Mouse (Mus musculus) forebrain, embryonic 13.5 days (tissue): ENCODE results near the gene Vmn1r198. TPM values are rescaled to one million over a fixed set of nuclear protein-coding genes. Genes with fewer than 3 reads are reported as not detected.
"Not testable (repeated sequence)": the region's sequence is repeated elsewhere in the genome, so short reads cannot be mapped to it uniquely, and the experiment has no call there.

ENCODE experiments used
- ATAC-seq: fragments of 200-750 bp; cut with Nextera tagmentation; 2 replicates; pipeline ENCODE4 v1.8.0; 2017
- H3K27ac ChIP-seq: fragments of 300-500 bp; sonication (generic); 2 replicates; pipeline ENCODE4 v1.5.1; 2015; ENCODE audit warnings: inconsistent platforms, mild to moderate bottlenecking, moderate library complexity
- H3K27me3 ChIP-seq: fragments of 300-500 bp; sonication (generic); 2 replicates; pipeline ENCODE4 v1.6.1; 2015; ENCODE audit warnings: mild to moderate bottlenecking, inconsistent platforms
- H3K36me3 ChIP-seq: fragments of 300-500 bp; sonication (generic); 2 replicates; pipeline ENCODE4 v1.6.1; 2015; ENCODE audit warnings: mild to moderate bottlenecking, inconsistent platforms; ENCODE audit not compliant: poor library complexity, severe bottlenecking
- H3K4me1 ChIP-seq: fragments of 300-500 bp; sonication (generic); 2 replicates; pipeline ENCODE4 v1.6.1; 2015; ENCODE audit warnings: inconsistent platforms
- H3K4me2 ChIP-seq: fragments of 300-500 bp; sonication (generic); 2 replicates; pipeline ENCODE4 v1.6.1; 2015; ENCODE audit warnings: inconsistent platforms, mild to moderate bottlenecking, moderate library complexity
- H3K4me3 ChIP-seq: fragments of 300-500 bp; sonication (generic); 2 replicates; pipeline ENCODE4 v1.5.1; 2015; ENCODE audit warnings: mild to moderate bottlenecking, inconsistent platforms
- H3K9ac ChIP-seq: fragments of 300-500 bp; sonication (generic); 2 replicates; pipeline ENCODE4 v1.6.1; 2015; ENCODE audit warnings: mild to moderate bottlenecking, inconsistent platforms
- H3K9me3 ChIP-seq: fragments of 300-500 bp; sonication (generic); replicated peaks from 2 replicates; pipeline ENCODE4 v1.6.1; 2016; ENCODE audit warnings: inconsistent platforms
- WGBS: fragments of 180-500 bp; shearing (Covaris S2); methylation state at CpG from one replicate; pipeline ENCODE4 v1.1.7; 2015; 5-methylcytosine and 5-hydroxymethylcytosine counted together
- polyA plus RNA-seq: library from polyadenylated mRNA; unstranded; fragments of >200 nt; fragmentation: Nextera tagmentation; extraction: Ambion mirVana; gene quantifications from 2 replicates; pipeline ENCODE4 v1.2.1, GENCODE M21; 2015

Gene Vmn1r198
- not detected in 2 replicates for polyA plus RNA-seq

GRCm38 (mm10) chr13:22350064-22350463 is at the start of gene Vmn1r198:
TSS of gene Vmn1r198 (plus strand) at chr13:22350364.
- no peaks in the 10 kb centered on the region for H3K9me3 ChIP-seq
- no peak within 1 kb of the TSS for H3K4me2 ChIP-seq
- no peak within 1 kb of the TSS for H3K9ac ChIP-seq
- no peak within 1 kb of the TSS for H3K4me3 ChIP-seq
- H3K27ac ChIP-seq: no peak within 1 kb of the TSS
- H3K4me1 ChIP-seq: no peaks in the 10 kb centered on the region
- H3K27me3 ChIP-seq: no peaks in the 10 kb centered on the region
- 79% methylated on average over 1 of the region's 1 CpGs for WGBS
- ATAC-seq: no peak
- H3K36me3 ChIP-seq: no peaks in the 10 kb centered on the region

DNA sequence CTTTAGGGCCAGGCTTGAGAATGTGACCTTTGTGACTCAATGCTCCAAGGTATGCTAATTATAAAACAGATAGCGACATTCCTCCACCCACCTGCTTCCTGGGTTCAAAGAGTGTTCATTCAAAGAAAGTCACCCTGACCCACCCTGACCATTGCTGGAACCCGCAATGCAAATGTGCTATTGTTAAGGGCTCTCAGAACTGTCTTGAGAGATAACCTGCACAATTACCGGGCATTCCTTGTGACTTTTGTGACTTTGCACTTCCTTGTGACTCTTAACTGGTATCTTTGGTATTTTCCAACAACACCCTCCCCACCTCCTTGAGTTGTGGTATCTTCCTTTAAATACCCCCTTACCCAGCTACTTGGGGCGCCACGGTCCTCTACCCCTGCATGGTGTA is 42.1 kb upstream of the Vmn1r198 start:
- H3K4me1 ChIP-seq, H3K9me3 ChIP-seq, ATAC-seq, H3K4me3 ChIP-seq, H3K9ac ChIP-seq, H3K36me3 ChIP-seq, H3K27me3 ChIP-seq, H3K4me2 ChIP-seq, H3K27ac ChIP-seq: not testable (repeated sequence)
- WGBS: 91% methylated on average over 5 of the region's 5 CpGs

DNA sequence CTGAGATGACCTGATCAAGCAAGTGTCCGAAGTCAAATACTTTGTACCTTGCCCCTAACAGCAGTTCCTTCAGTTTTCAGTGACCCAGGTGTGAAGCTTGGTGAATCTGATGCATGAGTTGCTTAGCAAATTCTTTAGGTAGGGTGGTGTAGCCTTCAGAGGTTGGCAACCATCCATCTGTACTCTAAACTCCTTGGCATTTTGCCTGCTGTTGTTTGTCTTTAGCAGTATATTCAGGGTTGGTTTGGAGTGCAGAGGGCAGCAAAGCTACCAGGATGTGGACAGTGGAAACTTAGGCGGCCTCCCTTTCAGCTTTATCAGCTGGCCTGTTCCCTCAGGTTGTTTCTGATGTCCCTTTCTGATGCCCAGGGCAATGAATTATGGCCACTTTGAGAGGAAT is 34.8 kb upstream of the Vmn1r198 start:
- Histone ChIP-seq H3K36me3 (no peaks in the 10 kb centered on the region), H3K4me2 (no peak overlapping the region)

DNA sequence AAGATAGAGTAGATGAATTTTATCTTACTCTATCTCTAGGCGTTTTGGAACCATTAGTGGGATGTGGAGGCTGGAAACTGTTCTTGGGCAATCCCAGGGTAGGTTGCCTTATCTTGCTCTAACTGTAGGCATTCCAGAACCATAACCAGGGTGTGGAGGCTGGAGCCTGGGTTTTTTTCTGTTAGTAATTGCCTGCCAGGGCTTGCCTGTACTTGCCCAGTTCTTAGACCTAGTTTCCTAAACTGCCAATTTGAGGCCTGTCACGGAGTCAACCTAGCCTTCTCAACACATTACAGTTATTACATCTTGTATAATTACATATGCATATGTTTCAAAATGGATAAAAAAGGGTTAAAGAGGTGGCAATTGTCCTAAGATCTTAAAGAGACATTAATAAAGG is 32.8 kb upstream of the Vmn1r198 start:
- Histone ChIP-seq H3K27me3 (no peaks in the 10 kb centered on the region), H3K4me1 (no peaks in the 10 kb centered on the region), H3K27ac (no peak overlapping the region), H3K4me2 (no peak overlapping the region), H3K9me3 (no peaks in the 10 kb centered on the region), H3K4me3 (no peak overlapping the region), H3K36me3 (no peaks in the 10 kb centered on the region), H3K9ac (no peak overlapping the region)
- 80% methylated on average over 2 of the region's 2 CpGs for WGBS
- no peak for ATAC-seq

More for the DNA sequence above, 34.8 kb upstream of the Vmn1r198 start:
- Histone ChIP-seq H3K9me3 (no peaks in the 10 kb centered on the region), H3K27me3 (no peaks in the 10 kb centered on the region), H3K9ac (no peak overlapping the region), H3K27ac (no peak overlapping the region), H3K4me1 (no peaks in the 10 kb centered on the region), H3K4me3 (no peak overlapping the region)
- no peak for ATAC-seq
- WGBS: 77% methylated on average over 2 of the region's 2 CpGs

GRCm38 (mm10) chr13:22320091-22320490 is 30.1 kb upstream of the Vmn1r198 start:
- Histone ChIP-seq H3K27ac (no peak overlapping the region), H3K9me3 (no peaks in the 10 kb centered on the region), H3K36me3 (no peaks in the 10 kb centered on the region), H3K4me2 (no peak overlapping the region), H3K9ac (no peak overlapping the region), H3K4me1 (no peaks in the 10 kb centered on the region), H3K27me3 (no peaks in the 10 kb centered on the region), H3K4me3 (no peak overlapping the region)
- ATAC-seq: no peak

- Histone ChIP-seq H3K4me3 (no peak within 1 kb of the TSS), H3K27me3 (no peaks in the 10 kb centered on the region), H3K36me3 (no peaks in the 10 kb centered on the region), H3K4me1 (no peaks in the 10 kb centered on the region), H3K27ac (no peak within 1 kb of the TSS), H3K9me3 (no peaks in the 10 kb centered on the region), H3K9ac (no peak within 1 kb of the TSS), H3K4me2 (no peak within 1 kb of the TSS)
- no peak for ATAC-seq
Observed at GRCm38 (mm10) chr13:22324289-22324688, 25.9 kb upstream of the Vmn1r198 start, which contains the start of gene Vmn1r197. TSS of gene Vmn1r197 (plus strand) at chr13:22324589.

DNA sequence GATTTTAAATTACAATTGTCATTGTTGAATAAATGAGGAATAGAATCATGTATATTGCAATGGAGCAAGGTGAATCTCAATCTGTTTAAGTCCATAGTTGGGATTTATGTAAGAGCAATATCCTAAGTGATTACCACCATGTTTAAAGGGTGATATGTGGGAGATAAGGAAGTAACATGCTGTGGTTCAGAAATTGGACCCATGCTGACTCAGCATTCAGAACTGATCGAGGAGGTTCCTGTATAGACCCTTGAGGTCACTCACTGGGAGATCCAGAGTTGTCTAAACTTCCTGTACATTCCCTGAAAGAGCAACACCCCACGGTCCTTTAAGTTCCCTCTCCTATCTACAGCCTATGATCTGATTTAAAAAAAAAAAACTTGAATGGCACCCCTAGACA is 16.9 kb upstream of the Vmn1r198 start:
- ATAC-seq: no peak
- Histone ChIP-seq H3K36me3 (no peaks in the 10 kb centered on the region), H3K9me3 (no peaks in the 10 kb centered on the region), H3K4me2 (no peak overlapping the region), H3K27ac (no peak overlapping the region), H3K9ac (no peak overlapping the region), H3K27me3 (no peaks in the 10 kb centered on the region), H3K4me3 (no peak overlapping the region), H3K4me1 (no peaks in the 10 kb centered on the region)
- WGBS: 81% methylated on average over 2 of the region's 2 CpGs

- Histone ChIP-seq H3K4me3 (no peak overlapping the region), H3K27me3 (no peaks in the 10 kb centered on the region), H3K9me3 (no peaks in the 10 kb centered on the region), H3K9ac (no peak overlapping the region), H3K36me3 (no peaks in the 10 kb centered on the region), H3K4me2 (no peak overlapping the region), H3K4me1 (no peaks in the 10 kb centered on the region), H3K27ac (no peak overlapping the region)
- 81% methylated on average over 1 of the region's 1 CpGs for WGBS
- ATAC-seq: no peak
Observed at GRCm38 (mm10) chr13:22335565-22335964, 14.6 kb upstream of the Vmn1r198 start.

DNA sequence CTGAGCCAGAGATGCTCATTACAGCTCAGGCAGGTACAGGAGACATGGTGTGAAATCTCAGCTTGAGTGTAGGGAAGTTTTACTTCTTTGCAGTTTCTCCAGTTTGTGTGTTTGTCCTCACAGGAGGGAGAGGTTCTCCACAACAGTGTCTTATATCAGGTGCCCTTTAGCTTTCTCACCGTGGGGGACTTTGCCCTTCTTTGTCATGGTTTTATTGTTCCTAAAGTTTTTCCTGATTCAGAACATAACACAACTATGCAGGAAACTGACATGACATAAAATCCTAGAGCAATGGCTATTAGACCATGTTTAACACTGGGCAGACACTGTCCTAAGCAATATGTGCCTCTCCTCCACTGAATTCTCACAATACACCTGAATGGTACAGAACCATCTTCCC is 649 bp downstream of the Vmn1r198 start:
- Histone ChIP-seq H3K27me3 (no peaks in the 10 kb centered on the region), H3K4me1 (no peaks in the 10 kb centered on the region), H3K4me3 (no peak overlapping the region), H3K36me3 (no peaks in the 10 kb centered on the region), H3K9ac (no peak overlapping the region), H3K4me2 (no peak overlapping the region), H3K9me3 (no peaks in the 10 kb centered on the region), H3K27ac (no peak overlapping the region)
- ATAC-seq: no peak
- 93% methylated on average over 1 of the region's 1 CpGs for WGBS

- no peaks in the 10 kb centered on the region for H3K4me1 ChIP-seq
- no peak within 1 kb of the TSS for H3K4me3 ChIP-seq
- H3K36me3 ChIP-seq: no peaks in the 10 kb centered on the region
- H3K27ac ChIP-seq: no peak within 1 kb of the TSS
- no peak within 1 kb of the TSS for H3K4me2 ChIP-seq
- WGBS: 87% methylated on average over 2 of the region's 2 CpGs
- no peaks in the 10 kb centered on the region for H3K9me3 ChIP-seq
- H3K9ac ChIP-seq: no peak within 1 kb of the TSS
- no peak for ATAC-seq
- H3K27me3 ChIP-seq: no peaks in the 10 kb centered on the region
Observed at GRCm38 (mm10) chr13:22379518-22379917, 29.4 kb downstream of the Vmn1r198 start, which contains the start of gene Vmn1r199. TSS of gene Vmn1r199 (plus strand) at chr13:22379818.

DNA sequence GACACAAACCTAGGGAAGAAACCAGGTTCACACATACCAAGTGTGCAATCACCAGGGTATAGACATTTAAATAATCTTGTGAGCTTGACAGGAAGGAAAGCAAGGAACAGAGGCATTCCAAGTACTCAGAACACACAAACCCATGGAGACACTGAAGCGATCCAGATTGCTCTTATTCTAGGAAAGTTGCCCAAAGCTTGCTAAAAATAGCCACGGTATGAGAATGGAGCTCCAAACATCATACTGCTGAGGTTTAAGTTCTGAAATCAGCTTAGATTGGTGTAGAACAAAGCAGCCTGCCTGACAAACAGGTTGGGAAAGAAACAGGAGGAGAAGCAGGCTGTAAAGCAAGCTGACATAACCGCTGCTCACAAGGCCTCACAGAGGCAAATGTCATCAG is 31.0 kb downstream of the Vmn1r198 start:
- H3K9ac ChIP-seq, H3K9me3 ChIP-seq, H3K27me3 ChIP-seq, H3K27ac ChIP-seq, H3K4me2 ChIP-seq, ATAC-seq, H3K4me3 ChIP-seq, H3K4me1 ChIP-seq, H3K36me3 ChIP-seq: not testable (repeated sequence)
- 86% methylated on average over 3 of the region's 3 CpGs for WGBS

- no peaks in the 10 kb centered on the region for H3K4me1 ChIP-seq
- H3K4me2 ChIP-seq: no peak overlapping the region
- 80% methylated on average over 3 of the region's 3 CpGs for WGBS
- H3K4me3 ChIP-seq: no peak overlapping the region
- H3K9ac ChIP-seq: no peak overlapping the region
- no peak overlapping the region for H3K27ac ChIP-seq
- H3K27me3 ChIP-seq: no peaks in the 10 kb centered on the region
- H3K36me3 ChIP-seq: no peaks in the 10 kb centered on the region
- no peaks in the 10 kb centered on the region for H3K9me3 ChIP-seq
- ATAC-seq: no peak
Observed at GRCm38 (mm10) chr13:22383401-22383800, 33.2 kb downstream of the Vmn1r198 start.

- ATAC-seq: no peak
- no peak overlapping the region for H3K9ac ChIP-seq
- H3K4me3 ChIP-seq: no peak overlapping the region
- H3K36me3 ChIP-seq: no peaks in the 10 kb centered on the region
- no peak overlapping the region for H3K27ac ChIP-seq
- H3K9me3 ChIP-seq: no peaks in the 10 kb centered on the region
- H3K27me3 ChIP-seq: no peaks in the 10 kb centered on the region
- H3K4me1 ChIP-seq: no peaks in the 10 kb centered on the region
- no peak overlapping the region for H3K4me2 ChIP-seq
- 94% methylated on average over 1 of the region's 1 CpGs for WGBS
Observed at GRCm38 (mm10) chr13:22387050-22387449, 36.9 kb downstream of the Vmn1r198 start.
